Mouse (Mus musculus) bone marrow, adult 2 months (tissue): Measurements from ENCODE around the gene Gm49393.

Experiments
- CTCF ChIP-seq: fragments of 200-500 bp; IDR thresholded peaks from 2 replicates; pipeline ENCODE4 v1.5.1; 2011; ENCODE audit warnings: low read length, control low read depth; ENCODE audit not compliant: control insufficient read depth, insufficient read depth
- POLR2A ChIP-seq: fragments of 200-500 bp; IDR thresholded peaks from 2 replicates; pipeline ENCODE4 v1.6.1; 2011; ENCODE audit warnings: low read depth, mild to moderate bottlenecking, control low read depth, low read length, borderline replicate concordance; ENCODE audit not compliant: control insufficient read depth

GRCm38 (mm10) chr13:60839353-60839902 lies 96.0 kb downstream of the Gm49393 start:
- TF ChIP-seq CTCF: no peak
- TF ChIP-seq POLR2A: no peak
